Mouse (Mus musculus) urinary bladder, postnatal 10 days (tissue): ENCODE measurements around the gene Ubl4b.
A peak's percentile ranks its signal among the peaks of the same experiment; 100 is the strongest.

ENCODE experiments used
- DNase-seq: peaks from one replicate; pipeline ENCODE4 v3.0.0; 2022; ENCODE audit warnings: low spot score

Gene Ubl4b

GRCm38 (mm10) chr3:107554842-107555241 lies at the start of gene Ubl4b:
Gene Ubl4b (minus strand): TSS chr3:107555073.
- DNase-seq = no peak

GRCm38 (mm10) chr3:107600127-107600526 lies 45.3 kb upstream of the Ubl4b start:
- DNase-seq = no peak

- peak; percentile 3 for DNase-seq
Measured at GRCm38 (mm10) chr3:107597586-107598389, 42.9 kb upstream of the Ubl4b start.

- no peak for DNase-seq
Measured at GRCm38 (mm10) chr3:107597134-107597533, 42.3 kb upstream of the Ubl4b start.

- no peak for DNase-seq
Measured at GRCm38 (mm10) chr3:107596559-107596958, 41.7 kb upstream of the Ubl4b start.

GRCm38 (mm10) chr3:107595938-107596461 lies 41.1 kb upstream of the Ubl4b start:
- no peak for DNase-seq

GRCm38 (mm10) chr3:107595264-107595937 lies 40.5 kb upstream of the Ubl4b start:
- DNase-seq = no peak

GRCm38 (mm10) chr3:107594662-107595263 lies 39.9 kb upstream of the Ubl4b start, which contains the start of gene Alx3:
Gene Alx3 (plus strand): TSS chr3:107595031.
- no peak for DNase-seq

- DNase-seq = no peak
Measured at GRCm38 (mm10) chr3:107593632-107594031, 38.8 kb upstream of the Ubl4b start.

GRCm38 (mm10) chr3:107591612-107592011 lies 36.7 kb upstream of the Ubl4b start:
- no peak for DNase-seq

GRCm38 (mm10) chr3:107586504-107586903 lies 31.6 kb upstream of the Ubl4b start:
- no peak for DNase-seq

GRCm38 (mm10) chr3:107583893-107584292 lies 29.0 kb upstream of the Ubl4b start:
- DNase-seq = no peak

GRCm38 (mm10) chr3:107582875-107583767 lies 28.2 kb upstream of the Ubl4b start:
- DNase-seq = no peak

- no peak for DNase-seq
Measured at GRCm38 (mm10) chr3:107582130-107582874, 27.4 kb upstream of the Ubl4b start.

GRCm38 (mm10) chr3:107581103-107582010 lies 26.5 kb upstream of the Ubl4b start:
- no peak for DNase-seq

- DNase-seq = no peak
Measured at GRCm38 (mm10) chr3:107579466-107579865, 24.6 kb upstream of the Ubl4b start.

- no peak for DNase-seq
Measured at GRCm38 (mm10) chr3:107577810-107578390, 23.0 kb upstream of the Ubl4b start.

- no peak for DNase-seq
Measured at GRCm38 (mm10) chr3:107576807-107577206, 21.9 kb upstream of the Ubl4b start.

- DNase-seq = no peak
Measured at GRCm38 (mm10) chr3:107571205-107571604, 16.3 kb upstream of the Ubl4b start.
